Mouse (Mus musculus): ENCODE measurements at regions not wholly inside any gene's neighbourhood (a gene's known extent, or its start where the extent isn't known, plus 50 kb on each side); places are given as distances from the start of the nearest gene placed in this dataset.

GRCm38 (mm10) chr17:80818477-80819028 is 90.3 kb upstream of the Map4k3 start:
- no peak for TF ChIP-seq CTCF (IDR thresholded peaks at IDR 0.05; ENCODE audit: extremely low read depth, insufficient read depth, insufficient read length, insufficient replicate concordance)
- TF ChIP-seq POLR2A (IDR thresholded peaks at IDR 0.05; ENCODE audit: low read depth, low read length), result no peak
- no peak overlapping the region for H3K4me3 ChIP-seq (ENCODE audit: extremely low read depth, insufficient read depth, insufficient read length)

GRCm38 (mm10) chr17:80815747-80816146 is 87.5 kb upstream of the Map4k3 start:
- H3K27ac ChIP-seq (ENCODE audit: insufficient read depth, low read length), result no peak overlapping the region
- 78% methylated on average over 4 of the region's 4 CpGs for WGBS
- H3K4me3 ChIP-seq (ENCODE audit: extremely low read depth, insufficient read depth, insufficient read length), result no peak overlapping the region
- no peaks in the 10 kb centered on the region for H3K36me3 ChIP-seq (ENCODE audit: control insufficient read depth, insufficient read depth, low read length)
- no peaks in the 10 kb centered on the region for H3K4me1 ChIP-seq (ENCODE audit: control insufficient read depth, insufficient read depth, insufficient read length)
- peak in 1 of 2 experiments; percentile 3 for DNase-seq (ENCODE audit: low read depth in 1 of 2, low spot score in 2 of 2)
- TF ChIP-seq POLR2A (IDR thresholded peaks at IDR 0.05; ENCODE audit: low read depth, low read length), result no peak
- TF ChIP-seq CTCF (IDR thresholded peaks at IDR 0.05; ENCODE audit: extremely low read depth, insufficient read depth, insufficient read length, insufficient replicate concordance), result peak; percentile 28; the same call in 1 of the 2 replicates
- no peaks in the 10 kb centered on the region for H3K27me3 ChIP-seq (ENCODE audit: control insufficient read depth, insufficient read depth, low read length)

More at GRCm38 (mm10) chr17:80818477-80819028, 90.3 kb upstream of the Map4k3 start:
- 90% methylated on average over 9 of the region's 9 CpGs for WGBS
- H3K4me1 ChIP-seq (ENCODE audit: control insufficient read depth, insufficient read depth, insufficient read length), result no peaks in the 10 kb centered on the region
- no peaks in the 10 kb centered on the region for H3K27me3 ChIP-seq (ENCODE audit: control insufficient read depth, insufficient read depth, low read length)
- no peak overlapping the region for H3K27ac ChIP-seq (ENCODE audit: insufficient read depth, low read length)
- no peaks in the 10 kb centered on the region for H3K36me3 ChIP-seq (ENCODE audit: control insufficient read depth, insufficient read depth, low read length)
- no peak for DNase-seq (ENCODE audit: low read depth in 1 of 2, low spot score in 2 of 2)

DNA sequence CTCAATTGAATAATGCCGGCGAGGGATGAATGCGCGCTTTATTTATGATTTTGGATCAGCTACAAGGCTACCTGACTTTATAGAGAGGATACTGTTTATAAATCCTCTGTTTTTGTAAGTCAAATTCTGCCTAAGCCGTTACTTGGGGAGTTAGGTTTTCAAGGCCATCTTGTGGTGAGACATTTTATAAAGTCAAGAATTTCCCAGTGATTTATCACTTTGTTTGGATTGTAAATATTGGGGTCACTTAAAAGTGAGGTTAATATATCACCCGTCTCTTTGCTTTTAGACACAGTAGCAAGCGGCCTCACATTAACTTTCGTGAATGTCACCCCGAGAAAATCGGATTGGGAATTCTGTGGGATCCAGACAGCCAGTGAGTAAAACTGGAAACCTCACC is 84.9 kb upstream of the Map4k3 start:
- H3K4me1 ChIP-seq (ENCODE audit: control insufficient read depth, insufficient read depth, insufficient read length), result no peaks in the 10 kb centered on the region
- H3K27ac ChIP-seq (ENCODE audit: insufficient read depth, low read length), result no peak overlapping the region
- 91% methylated on average over 10 of the region's 10 CpGs for WGBS
- DNase-seq (ENCODE audit: low read depth in 1 of 2, low spot score in 2 of 2), result no peak
- H3K36me3 ChIP-seq (ENCODE audit: control insufficient read depth, insufficient read depth, low read length), result no peaks in the 10 kb centered on the region
- TF ChIP-seq POLR2A (IDR thresholded peaks at IDR 0.05; ENCODE audit: low read depth, low read length) (no peak), CTCF (IDR thresholded peaks at IDR 0.05; ENCODE audit: extremely low read depth, insufficient read depth, insufficient read length, insufficient replicate concordance) (no peak)
- H3K4me3 ChIP-seq (ENCODE audit: extremely low read depth, insufficient read depth, insufficient read length), result no peak overlapping the region
- no peaks in the 10 kb centered on the region for H3K27me3 ChIP-seq (ENCODE audit: control insufficient read depth, insufficient read depth, low read length)

DNA sequence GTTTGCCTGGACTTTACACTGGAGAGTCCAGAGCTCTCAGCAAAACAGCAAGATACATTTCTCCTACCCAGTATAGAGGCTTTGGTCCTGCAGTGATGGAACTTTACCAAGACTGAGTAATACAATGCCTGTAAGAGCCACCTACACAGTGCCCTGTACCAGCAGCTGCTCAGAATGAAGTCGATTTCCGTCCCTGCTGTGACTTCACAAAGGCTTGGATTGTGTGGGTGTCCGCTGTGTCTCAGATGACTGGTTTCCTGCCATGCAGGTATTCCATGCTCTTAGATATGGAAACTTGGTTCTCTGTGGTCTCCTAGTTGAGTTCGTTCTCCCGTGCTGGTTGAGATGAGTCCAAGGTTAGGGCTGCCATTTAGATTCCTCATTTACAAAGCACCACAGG is 81.0 kb upstream of the Map4k3 start:
- no peak overlapping the region for H3K4me3 ChIP-seq (ENCODE audit: extremely low read depth, insufficient read depth, insufficient read length)
- no peaks in the 10 kb centered on the region for H3K27me3 ChIP-seq (ENCODE audit: control insufficient read depth, insufficient read depth, low read length)
- no peak for TF ChIP-seq CTCF (IDR thresholded peaks at IDR 0.05; ENCODE audit: extremely low read depth, insufficient read depth, insufficient read length, insufficient replicate concordance)
- no peak for TF ChIP-seq POLR2A (IDR thresholded peaks at IDR 0.05; ENCODE audit: low read depth, low read length)
- DNase-seq (ENCODE audit: low read depth in 1 of 2, low spot score in 2 of 2), result no peak
- H3K36me3 ChIP-seq (ENCODE audit: control insufficient read depth, insufficient read depth, low read length), result no peaks in the 10 kb centered on the region
- H3K27ac ChIP-seq (ENCODE audit: insufficient read depth, low read length), result no peak overlapping the region
- H3K4me1 ChIP-seq (ENCODE audit: control insufficient read depth, insufficient read depth, insufficient read length), result no peaks in the 10 kb centered on the region
- WGBS, result 86% methylated on average over 5 of the region's 5 CpGs

DNA sequence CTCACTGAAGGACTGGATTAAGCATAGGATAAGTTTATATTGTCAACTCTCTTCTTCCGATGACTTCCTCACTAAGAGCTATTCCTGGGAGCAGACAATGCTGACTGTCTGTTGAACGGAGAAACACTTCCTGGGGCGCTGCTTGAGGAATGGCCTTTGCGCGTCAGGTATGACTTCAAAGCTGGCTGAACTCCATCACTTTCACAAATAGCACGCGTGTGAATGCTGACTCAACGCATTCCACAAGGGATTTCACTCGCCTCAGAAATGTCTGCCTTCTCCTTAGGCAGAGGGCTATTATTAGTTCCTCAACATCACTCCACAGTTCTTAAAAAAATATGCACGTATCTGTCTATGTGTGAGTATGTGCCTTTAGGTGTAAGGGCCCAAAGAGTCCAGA is 79.8 kb upstream of the Map4k3 start:
- no peaks in the 10 kb centered on the region for H3K27me3 ChIP-seq (ENCODE audit: control insufficient read depth, insufficient read depth, low read length)
- H3K4me3 ChIP-seq (ENCODE audit: extremely low read depth, insufficient read depth, insufficient read length), result no peak overlapping the region
- H3K27ac ChIP-seq (ENCODE audit: insufficient read depth, low read length), result no peak overlapping the region
- H3K4me1 ChIP-seq (ENCODE audit: control insufficient read depth, insufficient read depth, insufficient read length), result no peaks in the 10 kb centered on the region
- TF ChIP-seq POLR2A (IDR thresholded peaks at IDR 0.05; ENCODE audit: low read depth, low read length) (no peak), CTCF (IDR thresholded peaks at IDR 0.05; ENCODE audit: extremely low read depth, insufficient read depth, insufficient read length, insufficient replicate concordance) (no peak)
- WGBS, result 83% methylated on average over 10 of the region's 10 CpGs
- H3K36me3 ChIP-seq (ENCODE audit: control insufficient read depth, insufficient read depth, low read length), result no peaks in the 10 kb centered on the region
- DNase-seq (ENCODE audit: low read depth in 1 of 2, low spot score in 2 of 2), result no peak

DNA sequence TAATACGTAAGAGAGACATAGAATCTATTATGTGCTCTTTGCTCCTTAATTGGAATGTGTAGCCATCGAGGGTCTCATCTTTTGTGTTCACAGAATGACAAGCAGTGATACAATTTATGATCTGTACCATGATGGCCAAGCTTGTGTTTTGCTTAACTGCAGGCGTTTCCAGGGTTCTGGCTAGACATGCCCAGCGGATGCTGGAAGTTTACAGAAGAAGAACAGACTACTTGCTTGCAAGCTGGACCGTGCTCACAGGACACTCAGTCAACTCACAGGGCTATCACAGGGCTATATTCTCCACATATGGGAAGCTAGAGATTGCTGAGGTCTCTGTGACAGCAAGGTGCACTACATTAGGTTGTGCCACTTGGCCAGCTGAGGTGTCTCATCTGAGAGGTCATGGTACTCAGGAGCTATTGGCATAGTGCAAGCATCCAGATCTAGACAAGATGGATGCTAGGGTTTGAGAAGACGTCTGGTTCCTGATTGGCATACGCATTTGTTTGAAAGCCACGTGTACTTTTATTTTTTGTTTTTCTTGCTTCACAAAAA is 75.2 kb upstream of the Map4k3 start:
- H3K36me3 ChIP-seq (ENCODE audit: control insufficient read depth, insufficient read depth, low read length), result no peaks in the 10 kb centered on the region
- WGBS, result 91% methylated on average over 8 of the region's 8 CpGs
- H3K27me3 ChIP-seq (ENCODE audit: control insufficient read depth, insufficient read depth, low read length), result no peaks in the 10 kb centered on the region
- DNase-seq (ENCODE audit: low read depth in 1 of 2, low spot score in 2 of 2), result no peak
- H3K4me1 ChIP-seq (ENCODE audit: control insufficient read depth, insufficient read depth, insufficient read length), result peaks cover 2% of the 10 kb centered on the region; the same call in 1 of the 2 replicates
- no peak overlapping the region for H3K27ac ChIP-seq (ENCODE audit: insufficient read depth, low read length)
- no peak overlapping the region for H3K4me3 ChIP-seq (ENCODE audit: extremely low read depth, insufficient read depth, insufficient read length)
- TF ChIP-seq POLR2A (IDR thresholded peaks at IDR 0.05; ENCODE audit: low read depth, low read length) (no peak), CTCF (IDR thresholded peaks at IDR 0.05; ENCODE audit: extremely low read depth, insufficient read depth, insufficient read length, insufficient replicate concordance) (no peak)

DNA sequence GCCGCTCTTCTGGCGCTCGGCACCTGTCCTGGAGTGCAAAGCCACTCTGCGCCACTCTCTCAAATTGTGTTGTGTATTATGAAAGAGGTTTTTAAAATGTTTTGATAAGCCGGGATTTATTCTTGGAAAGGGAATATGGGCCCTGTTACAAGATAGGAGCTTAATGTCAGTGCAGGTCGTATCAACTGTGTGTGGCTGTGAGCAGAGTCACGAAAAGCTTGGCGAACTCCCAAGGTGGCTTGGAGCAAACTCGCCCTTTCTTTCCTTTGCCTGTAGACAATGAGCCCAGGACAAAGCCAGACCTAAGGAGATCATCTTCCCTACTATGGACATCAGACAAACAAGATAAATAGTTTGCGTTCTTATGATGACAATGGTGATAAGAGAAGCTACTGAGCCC is 74.3 kb upstream of the Map4k3 start:
- H3K27me3 ChIP-seq (ENCODE audit: control insufficient read depth, insufficient read depth, low read length), result no peaks in the 10 kb centered on the region
- peaks cover 2% of the 10 kb centered on the region; the same call in 1 of the 2 replicates for H3K4me1 ChIP-seq (ENCODE audit: control insufficient read depth, insufficient read depth, insufficient read length)
- DNase-seq (ENCODE audit: low read depth in 1 of 2, low spot score in 2 of 2), result no peak
- whole genome bisulfite sequencing, result 88% methylated on average over 10 of the region's 10 CpGs
- H3K4me3 ChIP-seq (ENCODE audit: extremely low read depth, insufficient read depth, insufficient read length), result no peak overlapping the region
- H3K36me3 ChIP-seq (ENCODE audit: control insufficient read depth, insufficient read depth, low read length), result no peaks in the 10 kb centered on the region
- no peak overlapping the region for H3K27ac ChIP-seq (ENCODE audit: insufficient read depth, low read length)
- no peak for TF ChIP-seq CTCF (IDR thresholded peaks at IDR 0.05; ENCODE audit: extremely low read depth, insufficient read depth, insufficient read length, insufficient replicate concordance)
- TF ChIP-seq POLR2A (IDR thresholded peaks at IDR 0.05; ENCODE audit: low read depth, low read length), result no peak
